Mouse (Mus musculus) embryonic facial prominence, embryonic 10.5 days (tissue): ENCODE measurements around the gene Rtbdn. TPM values are rescaled to one million over a fixed set of nuclear protein-coding genes. Genes with fewer than 3 reads are reported as not detected.

Experiments
- DNase-seq: peaks from one replicate; pipeline ENCODE4 v3.0.0-alpha.2; 2017; ENCODE audit warnings: low spot score
- H3K27ac ChIP-seq: fragments of 300-500 bp; sonication (generic); replicated peaks from 2 replicates; pipeline ENCODE4 v1.5.1; 2016; ENCODE audit warnings: mild to moderate bottlenecking
- H3K27me3 ChIP-seq: fragments of 300-500 bp; sonication (generic); replicated peaks from 2 replicates; pipeline ENCODE4 v1.6.1; 2016; ENCODE audit warnings: low read depth, mild to moderate bottlenecking; ENCODE audit not compliant: poor library complexity, severe bottlenecking
- H3K36me3 ChIP-seq: fragments of 300-500 bp; sonication (generic); replicated peaks from 2 replicates; pipeline ENCODE4 v1.6.1; 2016; ENCODE audit warnings: mild to moderate bottlenecking, moderate library complexity
- H3K4me1 ChIP-seq: fragments of 300-500 bp; sonication (generic); 2 replicates; pipeline ENCODE4 v1.6.1; 2016
- H3K4me3 ChIP-seq: fragments of 300-500 bp; sonication (generic); 2 replicates; pipeline ENCODE4 v1.5.1; 2016; ENCODE audit warnings: mild to moderate bottlenecking, moderate library complexity
- H3K9me3 ChIP-seq: fragments of 300-500 bp; sonication (generic); 2 replicates; pipeline ENCODE4 v1.6.1; 2016; ENCODE audit warnings: mild to moderate bottlenecking
- WGBS: fragments of 180-500 bp; shearing (Covaris S2); methylation state at CpG from one replicate; pipeline ENCODE4 v1.1.7; 2016; 5-methylcytosine and 5-hydroxymethylcytosine counted together
- polyA plus RNA-seq: library from polyadenylated mRNA; unstranded; fragments of >200 nt; fragmentation: Nextera tagmentation; extraction: Ambion mirVana; gene quantifications from 2 replicates; pipeline ENCODE4 v1.2.1, GENCODE M21; 2016

Gene Rtbdn
- polyA plus RNA-seq, 1 experiment from 2014 or later = 0.91 TPM

- Histone ChIP-seq H3K27ac (no peak overlapping the region), H3K9me3 (no peaks in the 10 kb centered on the region), H3K4me3 (peak overlapping the region; percentile 62), H3K27me3 (peaks cover 91% of the 10 kb centered on the region), H3K36me3 (no peaks in the 10 kb centered on the region), H3K4me1 (peaks cover 32% of the 10 kb centered on the region)
- DNase-seq = peak; percentile 44
- 5% methylated on average over 11 of the region's 11 CpGs for WGBS
Observed at GRCm38 (mm10) chr8:84945235-84945632, 1.6 kb upstream of the Rtbdn start.

- peaks cover 32% of the 10 kb centered on the region for H3K4me1 ChIP-seq
- peak overlapping the region; percentile 62 for H3K4me3 ChIP-seq
- H3K27ac ChIP-seq = peak overlapping the region; percentile 26
- DNase-seq = peak; percentile 64
- WGBS = 2% methylated on average over 59 of the region's 67 CpGs
- H3K36me3 ChIP-seq = no peaks in the 10 kb centered on the region
- H3K27me3 ChIP-seq = peaks cover 91% of the 10 kb centered on the region
- H3K9me3 ChIP-seq = no peaks in the 10 kb centered on the region
Observed at GRCm38 (mm10) chr8:84945633-84946527, 911 bp upstream of the Rtbdn start.

GRCm38 (mm10) chr8:84947241-84947545, 402 bp downstream of the Rtbdn start:
- Histone ChIP-seq H3K27me3 (peaks cover 94% of the 10 kb centered on the region), H3K4me1 (peaks cover 32% of the 10 kb centered on the region), H3K9me3 (no peaks in the 10 kb centered on the region), H3K36me3 (no peaks in the 10 kb centered on the region), H3K4me3 (no peak overlapping the region), H3K27ac (no peak overlapping the region)
- DNase-seq = peak; percentile 68
- 14% methylated on average over 9 of the region's 9 CpGs for WGBS

DNA sequence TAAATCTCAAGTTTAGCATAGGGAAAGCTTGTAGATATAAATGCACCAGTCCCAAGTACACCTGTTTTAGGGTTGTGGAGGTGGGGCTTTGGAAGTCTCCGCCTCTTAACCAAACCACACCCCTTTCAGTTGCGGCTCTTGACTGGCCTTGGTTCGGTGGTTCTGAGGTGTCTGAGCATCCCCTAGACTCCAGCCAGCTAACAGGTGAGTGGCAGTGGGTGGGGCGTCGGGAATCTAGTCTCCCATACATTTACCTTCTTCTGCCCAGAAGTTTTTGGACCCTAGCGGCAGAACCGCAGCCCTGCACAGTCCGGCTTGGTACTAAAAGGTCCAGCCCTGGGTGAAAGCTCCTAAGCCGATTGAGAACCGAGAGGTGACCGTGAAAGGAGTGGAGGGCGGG, 3.0 kb downstream of the Rtbdn start:
- Histone ChIP-seq H3K27me3 (peaks cover 88% of the 10 kb centered on the region), H3K4me1 (peaks cover 26% of the 10 kb centered on the region), H3K4me3 (no peak overlapping the region), H3K36me3 (no peaks in the 10 kb centered on the region), H3K27ac (no peak overlapping the region), H3K9me3 (no peaks in the 10 kb centered on the region)
- WGBS = 19% methylated on average over 12 of the region's 12 CpGs
- no peak for DNase-seq

GRCm38 (mm10) chr8:84952612-84953255, 5.9 kb downstream of the Rtbdn start:
- Histone ChIP-seq H3K4me3 (0 out of 2 replicates have a peak overlapping the region, but pooled peaks have one; percentile 22), H3K4me1 (0 out of 2 replicates have a peak, but pooled peaks cover 3% of the 10 kb centered on the region), H3K27ac (no peak overlapping the region), H3K9me3 (no peaks in the 10 kb centered on the region), H3K27me3 (peaks cover 60% of the 10 kb centered on the region), H3K36me3 (peaks cover 20% of the 10 kb centered on the region)
- WGBS = 9% methylated on average over 18 of the region's 18 CpGs
- no peak for DNase-seq

DNA sequence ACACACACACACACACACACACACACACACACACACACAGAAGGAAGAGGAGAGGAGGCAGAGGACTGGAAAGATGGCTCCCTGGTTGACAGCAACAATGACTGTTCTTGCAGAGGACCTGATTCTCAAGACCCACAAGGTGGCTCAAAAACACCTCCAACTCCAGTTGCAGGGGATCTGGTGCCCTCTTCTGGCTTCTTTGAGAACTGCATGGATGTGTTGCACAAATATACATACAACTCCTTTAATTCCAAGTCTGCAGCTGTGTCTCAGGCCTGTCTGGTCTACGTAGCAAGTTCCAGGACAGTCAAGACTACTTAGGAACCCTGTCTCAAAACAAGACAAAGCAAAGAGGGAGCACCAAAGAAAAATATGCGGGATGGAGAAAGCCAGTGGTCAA, 10.0 kb downstream of the Rtbdn start:
- Histone ChIP-seq H3K9me3 (no peaks in the 10 kb centered on the region), H3K27me3 (peaks cover 21% of the 10 kb centered on the region), H3K36me3 (peaks cover 59% of the 10 kb centered on the region), H3K27ac (no peak overlapping the region), H3K4me1 (0 out of 2 replicates have a peak, but pooled peaks cover 3% of the 10 kb centered on the region), H3K4me3 (no peak overlapping the region)
- 50% methylated on average over 2 of the region's 2 CpGs for WGBS
- peak; percentile 76 for DNase-seq

GRCm38 (mm10) chr8:84959811-84960210, 13.0 kb downstream of the Rtbdn start:
- WGBS = 91% methylated on average over 7 of the region's 7 CpGs
- Histone ChIP-seq H3K36me3 (peaks cover 80% of the 10 kb centered on the region), H3K4me1 (peaks cover 1% of the 10 kb centered on the region)

GRCm38 (mm10) chr8:84963952-84964351, 17.2 kb downstream of the Rtbdn start:
- WGBS = 87% methylated on average over 4 of the region's 4 CpGs
- peaks cover 40% of the 10 kb centered on the region for H3K4me1 ChIP-seq
- DNase-seq = no peak
- H3K27ac ChIP-seq = no peak overlapping the region
- H3K27me3 ChIP-seq = no peaks in the 10 kb centered on the region
- H3K4me3 ChIP-seq = no peak overlapping the region
- H3K36me3 ChIP-seq = peaks cover 47% of the 10 kb centered on the region
- no peaks in the 10 kb centered on the region for H3K9me3 ChIP-seq

More at GRCm38 (mm10) chr8:84959811-84960210, 13.0 kb downstream of the Rtbdn start:
- H3K27me3 ChIP-seq = no peaks in the 10 kb centered on the region
- H3K4me3 ChIP-seq = no peak overlapping the region
- no peak overlapping the region for H3K27ac ChIP-seq
- H3K9me3 ChIP-seq = no peaks in the 10 kb centered on the region
- DNase-seq = no peak

GRCm38 (mm10) chr8:84965731-84966291, 19.0 kb downstream of the Rtbdn start:
- WGBS = under 1% methylated on average over 41 of the region's 41 CpGs
- Histone ChIP-seq H3K4me1 (peaks cover 53% of the 10 kb centered on the region), H3K27ac (peak overlapping the region; percentile 82), H3K9me3 (no peaks in the 10 kb centered on the region), H3K36me3 (peaks cover 35% of the 10 kb centered on the region), H3K27me3 (no peaks in the 10 kb centered on the region), H3K4me3 (peak overlapping the region; percentile 75)
- peak; percentile 96 for DNase-seq

GRCm38 (mm10) chr8:84966603-84967002, 19.8 kb downstream of the Rtbdn start:
- Histone ChIP-seq H3K36me3 (peaks cover 35% of the 10 kb centered on the region), H3K4me3 (peak overlapping the region; percentile 75), H3K27me3 (no peaks in the 10 kb centered on the region), H3K9me3 (no peaks in the 10 kb centered on the region), H3K27ac (peak overlapping the region; percentile 82), H3K4me1 (peaks cover 60% of the 10 kb centered on the region)
- no peak for DNase-seq
- 50% methylated on average over 3 of the region's 3 CpGs for WGBS

DNA sequence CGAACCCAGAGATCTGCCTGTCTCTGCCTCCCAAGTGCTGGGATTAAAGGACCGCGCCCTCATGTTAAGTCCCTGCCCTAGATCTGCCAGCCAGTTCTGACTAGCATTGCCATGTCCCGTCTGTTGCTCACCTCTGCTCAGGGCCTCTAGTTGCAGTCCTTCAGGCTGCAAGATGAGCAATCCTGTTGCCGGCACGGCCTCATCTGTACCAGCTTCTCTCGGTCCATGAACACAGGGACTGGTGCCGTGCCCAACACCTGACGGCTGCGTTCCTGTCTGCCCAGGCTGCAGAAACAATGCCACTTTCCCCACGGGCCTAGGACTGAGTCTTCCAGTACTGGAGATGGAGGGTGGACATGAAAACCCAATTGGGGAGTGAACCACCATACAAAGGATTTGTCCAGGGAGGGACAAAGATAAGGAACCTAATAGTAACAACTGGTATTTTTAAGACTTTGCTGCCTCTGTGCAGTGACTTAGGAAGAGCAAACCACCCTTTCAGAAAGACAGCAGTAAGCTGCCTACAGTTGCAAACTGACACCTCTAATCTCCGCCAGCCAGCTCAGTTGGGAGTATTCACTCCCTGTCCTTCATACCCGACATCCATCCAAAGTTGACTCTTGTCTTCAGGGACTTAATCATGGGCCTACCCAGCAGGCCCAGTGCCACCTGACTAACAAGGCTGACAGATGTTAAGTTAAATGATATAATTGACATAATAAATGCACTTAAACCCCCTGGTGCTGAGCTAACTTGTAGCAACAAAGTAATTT, 20.9 kb downstream of the Rtbdn start:
- DNase-seq = no peak
- H3K36me3 ChIP-seq = peaks cover 35% of the 10 kb centered on the region
- peak overlapping the region; percentile 12 for H3K27ac ChIP-seq
- H3K27me3 ChIP-seq = no peaks in the 10 kb centered on the region
- H3K4me1 ChIP-seq = peaks cover 62% of the 10 kb centered on the region
- no peaks in the 10 kb centered on the region for H3K9me3 ChIP-seq
- 88% methylated on average over 13 of the region's 13 CpGs for WGBS
- peak overlapping the region; percentile 80 for H3K4me3 ChIP-seq

GRCm38 (mm10) chr8:84968650-84969049, 21.9 kb downstream of the Rtbdn start:
- H3K27me3 ChIP-seq = no peaks in the 10 kb centered on the region
- peaks cover 62% of the 10 kb centered on the region for H3K4me1 ChIP-seq
- H3K4me3 ChIP-seq = peak overlapping the region; percentile 80
- no peak for DNase-seq
- peak overlapping the region; percentile 97 for H3K27ac ChIP-seq
- no peaks in the 10 kb centered on the region for H3K9me3 ChIP-seq
- H3K36me3 ChIP-seq = peaks cover 39% of the 10 kb centered on the region
- WGBS = 35% methylated on average over 2 of the region's 2 CpGs
